Mouse (Mus musculus): ENCODE measurements around the gene Uckl1.

Gene Uckl1

GRCm38 (mm10) chr2:181589732-181590105, 5.0 kb upstream of the Uckl1 start:
- DNase-seq (ENCODE audit: low spot score): no peak

GRCm38 (mm10) chr2:181589011-181589731, 4.5 kb upstream of the Uckl1 start:
- no peak for DNase-seq (ENCODE audit: low spot score)

- DNase-seq (ENCODE audit: low spot score): no peak
These were observed 3.6 kb upstream of the Uckl1 start for GRCm38 (mm10) chr2:181588229-181588780.

GRCm38 (mm10) chr2:181587796-181588195, 3.1 kb upstream of the Uckl1 start:
- no peak for DNase-seq (ENCODE audit: low spot score)

GRCm38 (mm10) chr2:181586124-181586523, 1.4 kb upstream of the Uckl1 start:
- DNase-seq (ENCODE audit: low spot score): no peak

GRCm38 (mm10) chr2:181585506-181585905, 814 bp upstream of the Uckl1 start:
- DNase-seq (ENCODE audit: low spot score): no peak

GRCm38 (mm10) chr2:181583460-181584257, 1.0 kb downstream of the Uckl1 start:
- DNase-seq (ENCODE audit: low spot score): peak; percentile 0

GRCm38 (mm10) chr2:181582939-181583338, 1.8 kb downstream of the Uckl1 start:
- DNase-seq (ENCODE audit: low spot score): peak; percentile 0

GRCm38 (mm10) chr2:181582358-181582757, 2.3 kb downstream of the Uckl1 start:
- DNase-seq (ENCODE audit: low spot score): peak; percentile 1

- peak; percentile 75 for DNase-seq (ENCODE audit: low spot score)
These were observed 3.1 kb downstream of the Uckl1 start for GRCm38 (mm10) chr2:181581402-181582120.

- peak; percentile 51 for DNase-seq (ENCODE audit: low spot score)
These were observed 3.7 kb downstream of the Uckl1 start for GRCm38 (mm10) chr2:181581016-181581401.

- peak; percentile 0 for DNase-seq (ENCODE audit: low spot score)
These were observed 4.4 kb downstream of the Uckl1 start for GRCm38 (mm10) chr2:181580131-181580772.

- no peak for DNase-seq (ENCODE audit: low spot score)
These were observed 5.0 kb downstream of the Uckl1 start for GRCm38 (mm10) chr2:181579681-181580080.

- peak; percentile 0 for DNase-seq (ENCODE audit: low spot score)
These were observed 5.7 kb downstream of the Uckl1 start for GRCm38 (mm10) chr2:181578790-181579618.

- peak; percentile 0 for DNase-seq (ENCODE audit: low spot score)
These were observed 6.6 kb downstream of the Uckl1 start for GRCm38 (mm10) chr2:181577981-181578581.

- no peak for DNase-seq (ENCODE audit: low spot score)
These were observed 7.6 kb downstream of the Uckl1 start for GRCm38 (mm10) chr2:181577126-181577525.

GRCm38 (mm10) chr2:181576613-181577012, 8.1 kb downstream of the Uckl1 start:
- DNase-seq (ENCODE audit: low spot score): no peak

- no peak for DNase-seq (ENCODE audit: low spot score)
These were observed 9.7 kb downstream of the Uckl1 start for GRCm38 (mm10) chr2:181574921-181575545.

GRCm38 (mm10) chr2:181573961-181574360, 10.7 kb downstream of the Uckl1 start:
- no peak for DNase-seq (ENCODE audit: low spot score)

Measured in ovary, postnatal 10 days (tissue).